Mouse (Mus musculus) urinary bladder, postnatal 25 days (tissue): ENCODE results near the gene Gpx4.
"Not testable (repeated sequence)": the region's sequence is repeated elsewhere in the genome, so short reads cannot be mapped to it uniquely, and the experiment has no call there.

Experiments
- DNase-seq: peaks from one replicate; pipeline ENCODE4 v3.0.0; 2022; ENCODE audit warnings: low spot score

Gpx4 gene

GRCm38 (mm10) chr10:80050885-80051617, 4.1 kb downstream of the Gpx4 start:
- no peak for DNase-seq

GRCm38 (mm10) chr10:80051618-80052373, 4.8 kb downstream of the Gpx4 start:
- peak; percentile 55 for DNase-seq

GRCm38 (mm10) chr10:80052374-80052764, 5.4 kb downstream of the Gpx4 start:
- no peak for DNase-seq

GRCm38 (mm10) chr10:80053259-80053780, 6.4 kb downstream of the Gpx4 start:
- peak; percentile 98 for DNase-seq

- peak; percentile 58 for DNase-seq
Observed at GRCm38 (mm10) chr10:80053831-80054815, 7.2 kb downstream of the Gpx4 start.

- not testable (repeated sequence) for DNase-seq
Observed at GRCm38 (mm10) chr10:80054911-80055310, 7.9 kb downstream of the Gpx4 start.

- DNase-seq = no peak
Observed at GRCm38 (mm10) chr10:80055364-80055763, 8.4 kb downstream of the Gpx4 start.

GRCm38 (mm10) chr10:80055891-80056290, 8.9 kb downstream of the Gpx4 start:
- DNase-seq = no peak

- no peak for DNase-seq
Observed at GRCm38 (mm10) chr10:80056506-80056905, 9.5 kb downstream of the Gpx4 start.

- DNase-seq = no peak
Observed at GRCm38 (mm10) chr10:80056976-80057682, 10.2 kb downstream of the Gpx4 start.

GRCm38 (mm10) chr10:80057683-80058326, 10.8 kb downstream of the Gpx4 start:
- no peak for DNase-seq

- DNase-seq = no peak
Observed at GRCm38 (mm10) chr10:80063104-80063503, 16.1 kb downstream of the Gpx4 start.

GRCm38 (mm10) chr10:80063877-80064650, 17.1 kb downstream of the Gpx4 start:
- DNase-seq = no peak

GRCm38 (mm10) chr10:80069251-80069650, 22.3 kb downstream of the Gpx4 start:
- DNase-seq = no peak

GRCm38 (mm10) chr10:80069948-80070450, 23.0 kb downstream of the Gpx4 start:
- DNase-seq = no peak

GRCm38 (mm10) chr10:80070837-80071515, 24.0 kb downstream of the Gpx4 start:
- peak; percentile 75 for DNase-seq

- no peak for DNase-seq
Observed at GRCm38 (mm10) chr10:80071516-80071900, 24.5 kb downstream of the Gpx4 start.

GRCm38 (mm10) chr10:80072623-80073489, 25.9 kb downstream of the Gpx4 start:
- DNase-seq = no peak
